Mouse (Mus musculus) lung, postnatal 14 days (tissue): ENCODE measurements around the gene Tmprss3.

Source experiments
- DNase-seq: peaks from one replicate; pipeline ENCODE4 v3.0.0; 2021

Tmprss3 gene

GRCm38 (mm10) chr17:31193360-31193759, 5.4 kb downstream of the Tmprss3 start:
- DNase-seq = no peak

- no peak for DNase-seq
These were observed 6.1 kb downstream of the Tmprss3 start for GRCm38 (mm10) chr17:31192663-31193062.

GRCm38 (mm10) chr17:31191825-31192224, 7.0 kb downstream of the Tmprss3 start:
- no peak for DNase-seq

- DNase-seq = peak; percentile 80
These were observed 11.4 kb downstream of the Tmprss3 start for GRCm38 (mm10) chr17:31187370-31187769.

- peak; percentile 13 for DNase-seq
These were observed 14.3 kb downstream of the Tmprss3 start for GRCm38 (mm10) chr17:31184269-31184990.

- no peak for DNase-seq
These were observed 15.4 kb downstream of the Tmprss3 start for GRCm38 (mm10) chr17:31183180-31183974.

GRCm38 (mm10) chr17:31181490-31181889, 17.3 kb downstream of the Tmprss3 start:
- DNase-seq = no peak

GRCm38 (mm10) chr17:31176321-31176720, 22.5 kb downstream of the Tmprss3 start:
- no peak for DNase-seq

- DNase-seq = no peak
These were observed 29.0 kb downstream of the Tmprss3 start for GRCm38 (mm10) chr17:31169796-31170195.

GRCm38 (mm10) chr17:31165127-31165526, 33.6 kb downstream of the Tmprss3 start, which contains the start of gene Tff1:
Gene Tff1 (minus strand): TSS chr17:31165277.
- no peak for DNase-seq

GRCm38 (mm10) chr17:31163821-31164220, 35.0 kb downstream of the Tmprss3 start:
- DNase-seq = no peak

GRCm38 (mm10) chr17:31162607-31163006, 36.2 kb downstream of the Tmprss3 start:
- no peak for DNase-seq

GRCm38 (mm10) chr17:31160291-31160690, 38.5 kb downstream of the Tmprss3 start:
- no peak for DNase-seq

- no peak for DNase-seq
These were observed 40.9 kb downstream of the Tmprss3 start for GRCm38 (mm10) chr17:31157921-31158320.

GRCm38 (mm10) chr17:31153785-31154184, 45.0 kb downstream of the Tmprss3 start:
- DNase-seq = no peak

GRCm38 (mm10) chr17:31152966-31153499, 45.7 kb downstream of the Tmprss3 start:
- no peak for DNase-seq

GRCm38 (mm10) chr17:31152512-31152911, 46.3 kb downstream of the Tmprss3 start:
- DNase-seq = no peak

- no peak for DNase-seq
These were observed 52.8 kb downstream of the Tmprss3 start for GRCm38 (mm10) chr17:31145998-31146397.

GRCm38 (mm10) chr17:31144040-31145037, 54.4 kb downstream of the Tmprss3 start, which contains the start of gene Tff2:
Gene Tff2 (minus strand): TSS chr17:31144282.
- DNase-seq = peak; percentile 7

GRCm38 (mm10) chr17:31142116-31142515, 56.7 kb downstream of the Tmprss3 start:
- no peak for DNase-seq

GRCm38 (mm10) chr17:31138398-31138797, 60.4 kb downstream of the Tmprss3 start:
- DNase-seq = peak; percentile 70

GRCm38 (mm10) chr17:31136821-31137220, 62.0 kb downstream of the Tmprss3 start:
- DNase-seq = no peak
